Mouse (Mus musculus) forelimb bud, embryonic 11.5 days (tissue): ENCODE results near the gene Mmp23.

Experiments
- DNase-seq: peaks from one replicate; pipeline ENCODE4 v3.0.0-alpha.2; 2012; ENCODE audit warnings: low read depth, low spot score

Gene Mmp23

DNA sequence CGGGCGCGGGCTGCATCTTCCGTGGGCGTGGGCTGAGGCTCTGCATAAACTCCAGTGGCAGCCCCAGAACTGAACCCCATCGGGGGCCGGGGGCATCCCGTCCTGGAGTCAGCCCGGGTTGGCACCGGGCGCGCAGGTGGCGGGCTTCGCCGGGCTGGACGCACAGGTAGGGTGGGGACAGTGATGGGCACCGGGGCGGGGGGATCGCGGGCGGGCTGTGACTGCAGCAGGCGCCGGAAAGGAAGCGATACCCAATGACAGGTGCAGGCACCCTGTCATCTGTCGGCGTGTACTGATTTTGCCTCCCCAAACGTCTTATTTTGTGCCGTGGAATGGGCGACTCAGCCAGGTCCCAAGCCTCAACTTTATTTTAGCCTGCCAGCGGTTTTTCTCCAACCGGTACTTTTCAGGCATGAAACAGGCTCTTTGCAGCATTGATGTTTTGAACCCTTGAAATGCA is 51.2 kb downstream of the Mmp23 start:
- DNase-seq, result peak; percentile 8

DNA sequence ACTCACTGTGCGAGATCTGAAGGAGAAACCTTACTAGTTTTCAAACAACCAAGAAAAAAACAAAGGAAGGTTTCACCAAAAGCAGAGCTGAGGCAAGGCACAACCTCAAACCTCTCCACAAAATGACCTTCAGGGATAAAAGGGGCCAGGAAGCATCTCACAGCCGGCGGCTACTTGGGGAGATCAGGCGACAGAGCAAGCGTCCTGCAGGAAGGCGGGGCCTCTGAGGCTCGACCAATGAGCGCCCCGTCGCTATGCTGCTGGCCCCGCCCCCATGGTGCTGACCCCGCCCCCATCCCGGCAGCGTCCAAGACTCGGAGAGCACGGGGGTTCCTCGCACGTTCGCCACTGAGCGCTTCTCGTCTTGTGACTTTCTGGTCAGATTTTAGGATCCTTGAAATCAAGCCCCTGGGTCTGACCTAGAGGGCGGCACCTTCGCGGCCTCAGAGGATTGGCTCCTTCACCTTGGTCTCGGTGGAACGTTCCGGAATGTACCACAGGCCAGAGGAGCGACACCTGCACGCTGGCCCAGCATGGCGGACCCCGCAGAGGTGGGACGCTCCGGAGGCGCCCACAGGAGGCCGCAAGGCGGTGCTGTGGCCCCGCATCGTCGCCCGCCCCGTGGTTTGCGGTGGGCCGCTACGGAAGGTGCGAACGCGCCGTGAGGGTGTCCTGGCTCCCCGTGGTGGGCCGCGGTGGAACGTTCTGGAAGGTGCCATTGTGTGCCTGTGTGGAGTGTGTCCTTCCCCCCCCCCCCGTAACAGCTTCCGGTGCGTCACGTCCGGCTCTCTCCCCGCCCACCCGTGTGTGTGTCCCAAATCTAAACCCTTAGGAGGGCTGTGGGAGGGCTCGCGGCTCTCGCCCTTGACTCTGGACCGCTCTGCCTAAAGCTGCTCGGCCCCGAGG is 51.8 kb downstream of the Mmp23 start, which contains the start of gene Slc35e2:
TSS of gene Slc35e2 (plus strand) at position 326 of the 906 bp plus-strand sequence.
- DNase-seq, result peak; percentile 88
